Mouse (Mus musculus) embryonic fibroblast, embryonic 13.5 days (primary cell): ENCODE data around the gene Mrpl18.
"Not testable (repeated sequence)": the region's sequence is repeated elsewhere in the genome, so short reads cannot be mapped to it uniquely, and the experiment has no call there.

Experiments used
- CTCF ChIP-seq: IDR thresholded peaks from 2 replicates; pipeline ENCODE4 v1.5.1; 2011; ENCODE audit warnings: mild to moderate bottlenecking, control low read depth, low read length, moderate library complexity, borderline replicate concordance; ENCODE audit not compliant: insufficient read depth
- POLR2A ChIP-seq: IDR thresholded peaks from 2 replicates; pipeline ENCODE4 v1.6.1; 2011; ENCODE audit warnings: low read depth, mild to moderate bottlenecking, control low read depth, low read length, moderate library complexity

DNA sequence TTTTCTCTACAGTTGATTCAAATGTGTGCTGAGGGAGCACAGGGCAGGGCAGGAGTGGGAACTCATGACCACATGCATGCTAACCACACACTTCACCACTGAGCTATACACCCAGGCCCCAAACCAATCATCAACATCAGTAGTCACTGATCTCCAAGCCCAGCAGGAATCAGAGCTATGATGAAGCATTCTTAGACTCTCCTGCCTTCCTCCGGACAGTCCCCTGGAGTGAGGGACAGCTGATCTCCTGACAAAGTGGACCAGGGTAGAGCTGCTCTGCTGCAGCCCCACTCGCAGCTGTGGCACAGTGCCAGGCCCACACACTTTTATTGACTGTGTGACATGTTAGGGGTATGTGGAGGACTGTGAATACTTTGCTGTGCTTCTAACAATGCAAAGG, 43.2 kb upstream of the Mrpl18 start:
- TF ChIP-seq CTCF, POLR2A: not testable (repeated sequence)
